Mouse (Mus musculus) CH12.LX (cell line): ENCODE measurements at regions not wholly inside any gene's neighbourhood (a gene's known extent, or its start where the extent isn't known, plus 50 kb on each side); places are given as distances from the start of the nearest gene placed in this dataset.

Source experiments
- DNase-seq: peaks from one replicate; pipeline ENCODE4 v3.0.0-alpha.2; 2013; ENCODE audit errors: extremely low read depth
- H3K27ac ChIP-seq: 2 replicates; pipeline ENCODE4 v1.5.1; 2012; ENCODE audit warnings: low read depth, mild to moderate bottlenecking, control low read depth, moderate library complexity; ENCODE audit not compliant: insufficient read depth
- H3K27me3 ChIP-seq: replicated peaks from 2 replicates; pipeline ENCODE3; 2012; ENCODE audit warnings: inconsistent platforms
- H3K36me3 ChIP-seq, 2 experiments: replicated peaks in 1 of 2; 2 replicates each; pipeline versions ENCODE3 to v1.6.1; 2012; ENCODE audit warnings: inconsistent platforms in 1 of 2, low read length in 1 of 2, mild to moderate bottlenecking in 1 of 2, mixed read lengths in 1 of 2, moderate library complexity in 1 of 2; ENCODE audit not compliant: control insufficient read depth in 1 of 2, insufficient read depth in 1 of 2
- H3K4me1 ChIP-seq, 2 experiments: 2 replicates each; pipeline ENCODE4 v1.6.1; 2012; ENCODE audit warnings: inconsistent platforms in 1 of 2, moderate library complexity in 1 of 2; ENCODE audit not compliant: insufficient read depth in 2 of 2, control insufficient read depth in 1 of 2
- H3K4me2 ChIP-seq: 2 replicates; pipeline ENCODE4 v1.6.1; 2012; ENCODE audit warnings: low read depth, mild to moderate bottlenecking, control low read depth; ENCODE audit not compliant: poor library complexity, insufficient read depth, severe bottlenecking
- H3K4me3 ChIP-seq, 3 experiments: fragments of 150-350 bp in 1 of 3; sonication (generic) in 1 of 3; replicated peaks in 1 of 3; 2 replicates each; pipeline versions ENCODE3 to v1.5.1; 2011 to 2012; ENCODE audit warnings: low read depth in 2 of 3, low read length in 2 of 3, mild to moderate bottlenecking in 2 of 3, moderate library complexity in 2 of 3, control low read depth in 1 of 3, improper control_type of control experiment in 1 of 3, inconsistent platforms in 1 of 3, mixed read lengths in 1 of 3; ENCODE audit not compliant: poor library complexity in 1 of 3
- H3K79me2 ChIP-seq: replicated peaks from 2 replicates; pipeline ENCODE4 v1.6.1; 2012; ENCODE audit warnings: mild to moderate bottlenecking, moderate library complexity; ENCODE audit not compliant: control insufficient read depth, poor library complexity, insufficient read depth, severe bottlenecking; ENCODE audit errors: extremely low read depth
- H3K9ac ChIP-seq: 2 replicates; pipeline ENCODE4 v1.6.1; 2012; ENCODE audit warnings: low read depth, mild to moderate bottlenecking, control low read depth, moderate library complexity; ENCODE audit not compliant: insufficient read depth
- H3K9me3 ChIP-seq: replicated peaks from 2 replicates; pipeline ENCODE3; 2012; ENCODE audit warnings: low read length, inconsistent platforms, mixed read lengths
- BHLHE40 ChIP-seq: IDR thresholded peaks from 2 replicates; pipeline ENCODE4 v1.6.1; 2011; ENCODE audit warnings: mild to moderate bottlenecking, low read depth, low read length, improper control_type of control experiment
- CHD2 ChIP-seq: IDR thresholded peaks from 2 replicates; pipeline ENCODE4 v1.6.1; 2011; ENCODE audit warnings: low read length, improper control_type of control experiment
- IRF4 ChIP-seq: IDR thresholded peaks from 2 replicates; pipeline ENCODE4 v1.6.1; 2014; ENCODE audit warnings: low read depth, mild to moderate bottlenecking, inconsistent platforms, low read length, improper control_type of control experiment
- MXI1 ChIP-seq: IDR thresholded peaks from 2 replicates; pipeline ENCODE4 v1.6.1; 2011; ENCODE audit warnings: mild to moderate bottlenecking, low read depth, low read length, improper control_type of control experiment
- MYC ChIP-seq: IDR thresholded peaks from 2 replicates; pipeline ENCODE4 v1.6.1; 2011; ENCODE audit warnings: low read depth, mild to moderate bottlenecking, improper control_type of control experiment, low read length
- NELFE ChIP-seq: IDR thresholded peaks from 2 replicates; pipeline ENCODE4 v1.6.1; 2011; ENCODE audit warnings: low read depth, low read length, improper control_type of control experiment
- NRF1 ChIP-seq: IDR thresholded peaks from 2 replicates; pipeline ENCODE4 v1.6.1; 2014; ENCODE audit warnings: low read depth, mild to moderate bottlenecking, inconsistent platforms, low read length, improper control_type of control experiment, moderate library complexity
- POLR2A ChIP-seq: IDR thresholded peaks from 2 replicates; pipeline ENCODE4 v1.6.1; 2011; ENCODE audit warnings: low read depth, mild to moderate bottlenecking, improper control_type of control experiment, low read length
- SMC3 ChIP-seq: IDR thresholded peaks from 2 replicates; pipeline ENCODE4 v1.6.1; 2011; ENCODE audit warnings: low read depth, low read length, improper control_type of control experiment
- TCF12 ChIP-seq: IDR thresholded peaks from 2 replicates; pipeline ENCODE4 v1.6.1; 2014; ENCODE audit warnings: low read depth, mild to moderate bottlenecking, inconsistent platforms, low read length, improper control_type of control experiment
- UBTF ChIP-seq: IDR thresholded peaks from 2 replicates; pipeline ENCODE4 v1.6.1; 2012; ENCODE audit warnings: low read depth, mild to moderate bottlenecking, inconsistent platforms, low read length, improper control_type of control experiment, moderate library complexity
- ZC3H11A ChIP-seq: IDR thresholded peaks from 2 replicates; pipeline ENCODE4 v1.6.1; 2012; ENCODE audit warnings: low read depth, mild to moderate bottlenecking, inconsistent platforms, low read length, improper control_type of control experiment
- ZKSCAN1 ChIP-seq: IDR thresholded peaks from 2 replicates; pipeline ENCODE4 v1.6.1; 2012; ENCODE audit warnings: low read depth, inconsistent platforms, low read length, improper control_type of control experiment, borderline replicate concordance
- dilution Hi-C: fragments of 300-500 bp; cut with MboI; formaldehyde crosslinking; loops from 2 replicates; pipeline ENCODE4 v1.14.3; 2020; ENCODE audit warnings: low sequenced_read_pairs; ENCODE audit not compliant: extremely low pct_unique_long_range_greater_than_20kb, extremely low pct_ligation_motif_present
- in situ Hi-C: fragments of 300-500 bp; cut with MboI; formaldehyde crosslinking; loops from 3 replicates; pipeline ENCODE4 v1.14.3; 2019; ENCODE audit warnings: low sequenced_read_pairs, low pct_ligation_motif_present, low pct_unique_long_range_greater_than_20kb, mixed read lengths

GRCm38 (mm10) chr7:119364268-119364596 is 94.9 kb downstream of the Gp2 start:
- no peak overlapping the region for H3K27ac ChIP-seq
- in situ Hi-C loops (no loop called here), dilution Hi-C loops (no loop called here)
- H3K4me1 ChIP-seq, result peaks cover 3 to 4% of the 10 kb centered on the region in 2 experiments; a peak in 2 of 4 replicates
- DNase-seq, result no peak
- no peak overlapping the region for H3K9ac ChIP-seq
- no peaks in the 10 kb centered on the region for H3K79me2 ChIP-seq
- H3K36me3 ChIP-seq, result no peaks in the 10 kb centered on the region
- H3K4me2 ChIP-seq, result no peak overlapping the region
- no peak for TF ChIP-seq ZC3H11A
- TF ChIP-seq POLR2A, result no peak
- no peak for TF ChIP-seq MXI1
- no peak for TF ChIP-seq CHD2
- TF ChIP-seq ZKSCAN1, result no peak
- TF ChIP-seq NELFE, result no peak
- TF ChIP-seq UBTF, result no peak
- TF ChIP-seq BHLHE40, result no peak
- no peak for TF ChIP-seq TCF12
- peaks cover 82% of the 10 kb centered on the region for H3K27me3 ChIP-seq
- no peaks in the 10 kb centered on the region for H3K9me3 ChIP-seq
- H3K4me3 ChIP-seq, result no peak overlapping the region

GRCm38 (mm10) chr7:119363552-119364267 is 95.4 kb downstream of the Gp2 start:
- Histone ChIP-seq H3K27ac (no peak overlapping the region), H3K79me2 (no peaks in the 10 kb centered on the region), H3K4me1 (no peaks in the 10 kb centered on the region), H3K36me3 (no peaks in the 10 kb centered on the region), H3K27me3 (peaks cover 81% of the 10 kb centered on the region), H3K4me3 (no peak overlapping the region), H3K9me3 (no peaks in the 10 kb centered on the region), H3K9ac (no peak overlapping the region), H3K4me2 (no peak overlapping the region)
- dilution Hi-C loops, result no loop called here
- in situ Hi-C loops, result no loop called here
- DNase-seq, result no peak
- TF ChIP-seq IRF4, result no peak

GRCm38 (mm10) chr7:119357338-119357737 is 101.7 kb downstream of the Gp2 start:
- in situ Hi-C loops, result no loop called here

More at GRCm38 (mm10) chr7:119357338-119357737, 101.7 kb downstream of the Gp2 start:
- Histone ChIP-seq H3K4me2 (no peak overlapping the region), H3K27me3 (peaks cover 75% of the 10 kb centered on the region), H3K4me3 (no peak overlapping the region), H3K27ac (no peak overlapping the region), H3K9me3 (no peaks in the 10 kb centered on the region), H3K36me3 (no peaks in the 10 kb centered on the region)
- DNase-seq, result no peak
- TF ChIP-seq SMC3 (no peak), MYC (no peak), POLR2A (no peak), NRF1 (no peak)
- TF ChIP-seq, all 38 proteins: peak for 0
- no peak overlapping the region for H3K9ac ChIP-seq
- no peaks in the 10 kb centered on the region for H3K4me1 ChIP-seq
- dilution Hi-C loops, result no loop called here
- H3K79me2 ChIP-seq, result no peaks in the 10 kb centered on the region
